Mouse (Mus musculus) spleen, adult 2 months (tissue): ENCODE results near the gene Vwa8.

Experiments used
- CTCF ChIP-seq: fragments of 200-500 bp; IDR thresholded peaks from 2 replicates; pipeline ENCODE4 v1.5.1; 2011; ENCODE audit warnings: mild to moderate bottlenecking, inconsistent platforms; ENCODE audit not compliant: insufficient read depth, insufficient read length, insufficient replicate concordance; ENCODE audit errors: extremely low read depth
- POLR2A ChIP-seq: fragments of 200-500 bp; IDR thresholded peaks from 2 replicates; pipeline ENCODE4 v1.6.1; 2011; ENCODE audit warnings: low read depth, low read length, inconsistent platforms

DNA sequence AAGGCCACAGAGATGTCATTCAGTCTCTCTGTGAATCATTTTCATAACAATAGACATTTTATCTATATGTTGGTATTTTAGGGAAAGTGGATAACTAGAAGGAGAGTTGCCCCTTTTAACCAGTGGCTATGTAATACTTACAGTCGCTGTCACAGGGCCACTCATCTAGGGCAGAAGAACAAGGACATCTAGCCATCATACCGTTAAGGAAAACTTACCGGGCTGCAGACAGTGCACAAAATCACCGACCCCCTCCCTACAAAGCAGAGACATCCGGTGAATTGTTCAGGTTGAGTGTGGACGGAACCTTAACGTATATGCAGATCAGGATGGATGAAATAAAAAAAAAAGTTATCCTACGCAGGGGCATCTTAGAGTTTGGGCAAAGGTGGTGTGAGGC lies 310.6 kb downstream of the Vwa8 start:
- TF ChIP-seq CTCF (no peak), POLR2A (no peak)
